Mouse (Mus musculus) C2C12 (cell line): ENCODE measurements at regions not wholly inside any gene's neighbourhood (a gene's known extent, or its start where the extent isn't known, plus 50 kb on each side); places are given as distances from the start of the nearest gene placed in this dataset.

Experiments used
- CEBPB ChIP-seq: IDR thresholded peaks from one replicate; pipeline ENCODE4 v1.6.1; 2011; ENCODE audit warnings: low read depth, mild to moderate bottlenecking, control low read depth, moderate library complexity
- CTCF ChIP-seq: IDR thresholded peaks from one replicate; pipeline ENCODE4 v1.5.1; 2011; ENCODE audit not compliant: control insufficient read depth, insufficient read depth, insufficient read length
- MAX ChIP-seq: IDR thresholded peaks from one replicate; pipeline ENCODE4 v1.6.1; 2011; ENCODE audit warnings: mild to moderate bottlenecking, control low read depth
- USF1 ChIP-seq: IDR thresholded peaks from one replicate; pipeline ENCODE4 v1.6.1; 2011; ENCODE audit warnings: low read depth, mild to moderate bottlenecking, control low read depth, moderate library complexity

DNA sequence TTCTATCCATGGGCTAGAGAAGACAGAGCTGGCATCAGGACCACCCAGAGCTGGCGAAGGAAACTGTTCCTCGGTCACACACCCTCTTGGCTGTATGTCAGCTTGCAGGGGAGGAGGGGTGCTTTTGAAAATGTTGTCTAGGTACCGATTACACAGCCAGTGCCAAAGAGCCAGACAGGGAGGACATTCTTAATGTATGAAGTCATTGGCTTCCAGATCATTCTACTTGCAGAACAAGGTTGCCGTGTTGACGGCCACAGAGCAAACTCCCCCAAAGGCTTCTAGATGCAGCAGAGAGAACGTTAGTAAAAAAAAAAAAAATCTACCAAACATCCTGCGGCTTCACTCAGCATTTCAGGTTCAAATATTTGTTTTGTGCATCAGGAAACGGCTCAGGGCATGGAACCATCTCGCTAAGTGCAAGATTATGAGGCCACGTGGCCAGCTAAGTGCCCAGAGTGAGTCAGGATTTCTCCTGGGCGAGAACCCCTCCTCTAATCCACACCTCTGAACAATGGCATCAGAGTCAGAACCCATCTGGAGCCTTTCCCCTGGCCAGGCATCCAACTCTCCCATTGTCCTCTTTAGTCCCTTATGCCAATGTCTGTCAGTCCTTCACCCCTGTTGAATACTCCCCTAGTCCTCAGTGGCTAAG is 80.1 kb upstream of the Ubl3 start:
- TF ChIP-seq CTCF (no peak), MAX (no peak), CEBPB (no peak), USF1 (peak; percentile 56)
